Mouse (Mus musculus) frontal cortex, adult 2 months (tissue): ENCODE measurements at regions not wholly inside any gene's neighbourhood (a gene's known extent, or its start where the extent isn't known, plus 50 kb on each side); places are given as distances from the start of the nearest gene placed in this dataset.

Source experiments
- DNase-seq, 2 experiments: peaks; one replicate each; pipeline ENCODE4 v3.0.0; 2022; ENCODE audit warnings: low spot score in 1 of 2; ENCODE audit errors: extremely low spot score in 1 of 2

- no peak for DNase-seq
Measured at GRCm38 (mm10) chr10:98799830-98800229, 114.4 kb upstream of the Atp2b1 start.

- no peak for DNase-seq
Measured at GRCm38 (mm10) chr10:98800949-98801348, 113.3 kb upstream of the Atp2b1 start.

GRCm38 (mm10) chr10:98805013-98805412, 109.2 kb upstream of the Atp2b1 start:
- DNase-seq: no peak

- DNase-seq: peak; percentile 73 to 85
Measured at GRCm38 (mm10) chr10:98806798-98807535, 107.2 kb upstream of the Atp2b1 start.

- no peak for DNase-seq
Measured at GRCm38 (mm10) chr10:98808644-98809043, 105.6 kb upstream of the Atp2b1 start.

- DNase-seq: no peak
Measured at GRCm38 (mm10) chr10:98829051-98829450, 85.2 kb upstream of the Atp2b1 start.

- DNase-seq: no peak
Measured at GRCm38 (mm10) chr10:98831488-98831887, 82.7 kb upstream of the Atp2b1 start.

GRCm38 (mm10) chr10:98837289-98838181, 76.7 kb upstream of the Atp2b1 start:
- DNase-seq: peak in 1 of 2 experiments; percentile 8

GRCm38 (mm10) chr10:98838926-98839679, 75.1 kb upstream of the Atp2b1 start:
- no peak for DNase-seq

- DNase-seq: no peak
Measured at GRCm38 (mm10) chr10:98839963-98840362, 74.2 kb upstream of the Atp2b1 start.

- DNase-seq: no peak
Measured at GRCm38 (mm10) chr10:98840411-98840810, 73.8 kb upstream of the Atp2b1 start.

GRCm38 (mm10) chr10:98840957-98841831, 73.0 kb upstream of the Atp2b1 start:
- DNase-seq: no peak

GRCm38 (mm10) chr10:98841860-98842259, 72.3 kb upstream of the Atp2b1 start:
- DNase-seq: no peak

- no peak for DNase-seq
Measured at GRCm38 (mm10) chr10:98842721-98843120, 71.5 kb upstream of the Atp2b1 start.

GRCm38 (mm10) chr10:98849851-98850250, 64.4 kb upstream of the Atp2b1 start:
- DNase-seq: no peak

GRCm38 (mm10) chr10:98857395-98857794, 56.8 kb upstream of the Atp2b1 start:
- no peak for DNase-seq

- peak; percentile 23 to 57 for DNase-seq
Measured at GRCm38 (mm10) chr10:98861521-98861920, 52.7 kb upstream of the Atp2b1 start.

GRCm38 (mm10) chr10:98862712-98863111, 51.5 kb upstream of the Atp2b1 start:
- no peak for DNase-seq

- no peak for DNase-seq
Measured at GRCm38 (mm10) chr10:98864384-98864783, 49.8 kb upstream of the Atp2b1 start.
